Mouse (Mus musculus): ENCODE results near the gene Timp3. TPM values are rescaled to one million over a fixed set of nuclear protein-coding genes. Genes with fewer than 3 reads are reported as not detected.

Gene Timp3
- polyA plus RNA-seq, 1 experiment: 14.1 TPM

DNA sequence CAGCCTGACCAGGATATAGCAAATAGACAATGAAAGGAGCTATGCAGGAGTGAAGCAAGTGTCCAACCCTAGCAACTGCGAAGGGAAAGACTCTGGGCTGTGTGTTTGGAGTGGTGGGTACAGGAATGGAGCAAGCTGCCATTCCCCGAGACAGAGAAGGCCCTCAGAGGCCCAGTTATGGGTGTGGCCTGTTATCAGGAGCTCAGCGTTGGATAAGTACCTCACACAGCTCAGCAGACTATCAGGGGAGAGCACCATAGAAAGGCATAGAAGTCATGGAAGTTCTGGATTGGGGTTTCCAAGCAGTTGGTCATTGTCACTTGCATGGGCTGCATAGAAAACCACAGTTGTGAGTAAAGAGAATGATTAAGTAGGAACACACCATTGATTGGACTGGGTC, 32.8 kb downstream of the Timp3 start:
- TF ChIP-seq EP300 (IDR thresholded peaks at IDR 0.05; ENCODE audit: insufficient read depth, low read depth, low read length): no peak
- H3K27ac ChIP-seq (ENCODE audit: insufficient read depth, low read length): no peak overlapping the region
- no peak overlapping the region for H3K4me3 ChIP-seq (ENCODE audit: low read depth, low read length)
- H3K27me3 ChIP-seq (ENCODE audit: control insufficient read depth, insufficient read depth, low read length, poor library complexity, severe bottlenecking): no peaks in the 10 kb centered on the region
- H3K9me3 ChIP-seq (replicated peaks; ENCODE audit: control insufficient read depth, insufficient read depth, low read length, poor library complexity, severe bottlenecking): no peaks in the 10 kb centered on the region; the same call in 1 of the 2 replicates
- no peaks in the 10 kb centered on the region for H3K36me3 ChIP-seq (ENCODE audit: control insufficient read depth, insufficient read depth, low read length, poor library complexity, severe bottlenecking)
- H3K4me1 ChIP-seq (ENCODE audit: control insufficient read depth, insufficient read depth, low read length): no peaks in the 10 kb centered on the region
- H3K9ac ChIP-seq (ENCODE audit: low read depth, poor library complexity, severe bottlenecking): no peak overlapping the region

DNA sequence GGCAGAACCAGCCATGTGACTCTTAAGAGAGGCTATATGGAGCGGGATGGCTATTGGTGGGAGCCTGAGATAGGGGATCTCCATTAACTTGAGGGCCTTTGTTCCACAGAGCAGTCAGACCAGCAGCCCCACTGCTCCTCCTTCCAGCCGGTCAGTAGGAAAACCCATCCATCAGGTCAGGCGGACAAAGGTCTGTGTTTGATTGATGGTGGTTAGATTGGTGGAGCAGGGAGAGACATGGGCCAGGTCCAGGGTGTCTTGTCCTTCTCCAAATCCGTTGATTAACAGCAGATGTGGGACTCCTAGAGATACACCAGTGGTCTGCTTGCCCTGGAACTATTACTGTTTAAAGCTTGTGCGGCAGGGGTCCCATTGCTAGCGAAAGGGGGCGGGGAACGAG, 34.4 kb downstream of the Timp3 start:
- TF ChIP-seq CTCF (IDR thresholded peaks at IDR 0.05; ENCODE audit: low read depth, low read length) (no peak), EP300 (IDR thresholded peaks at IDR 0.05; ENCODE audit: insufficient read depth, low read depth, low read length) (no peak), POLR2A (IDR thresholded peaks at IDR 0.05; ENCODE audit: insufficient read depth, low read length) (no peak)
- Histone ChIP-seq H3K27ac (ENCODE audit: insufficient read depth, low read length) (no peak overlapping the region), H3K4me1 (ENCODE audit: control insufficient read depth, insufficient read depth, low read length) (peaks cover 5% of the 10 kb centered on the region), H3K4me3 (ENCODE audit: low read depth, low read length) (no peak overlapping the region), H3K36me3 (ENCODE audit: control insufficient read depth, insufficient read depth, low read length, poor library complexity, severe bottlenecking) (no peaks in the 10 kb centered on the region), H3K27me3 (ENCODE audit: control insufficient read depth, insufficient read depth, low read length, poor library complexity, severe bottlenecking) (no peaks in the 10 kb centered on the region), H3K9ac (ENCODE audit: low read depth, poor library complexity, severe bottlenecking) (no peak overlapping the region), H3K9me3 (replicated peaks; ENCODE audit: control insufficient read depth, insufficient read depth, low read length, poor library complexity, severe bottlenecking) (no peaks in the 10 kb centered on the region; the same call in 1 of the 2 replicates)

DNA sequence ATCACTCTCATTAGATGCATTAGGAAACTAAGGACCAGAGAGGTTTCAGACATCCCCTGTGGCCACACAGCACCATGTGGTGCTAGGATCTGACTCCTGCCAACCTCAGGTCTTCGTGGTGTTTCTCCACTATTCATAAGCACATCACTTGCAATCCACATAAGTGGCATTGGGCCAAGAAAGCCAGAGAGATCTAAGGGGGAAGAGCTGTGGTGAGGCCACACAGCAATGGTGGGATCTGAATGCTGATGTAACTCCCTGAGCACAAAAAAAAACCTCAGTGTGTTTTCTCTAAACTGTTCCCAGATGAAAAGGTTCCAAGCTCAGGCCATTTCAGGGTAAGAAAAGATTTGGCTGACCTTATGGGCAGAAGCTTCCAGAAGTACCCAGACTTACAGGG, 36.3 kb downstream of the Timp3 start:
- no peaks in the 10 kb centered on the region for H3K36me3 ChIP-seq (ENCODE audit: control insufficient read depth, insufficient read depth, low read length, poor library complexity, severe bottlenecking)
- no peaks in the 10 kb centered on the region; the same call in 1 of the 2 replicates for H3K9me3 ChIP-seq (replicated peaks; ENCODE audit: control insufficient read depth, insufficient read depth, low read length, poor library complexity, severe bottlenecking)
- no peak overlapping the region for H3K4me3 ChIP-seq (ENCODE audit: low read depth, low read length)
- TF ChIP-seq CTCF (IDR thresholded peaks at IDR 0.05; ENCODE audit: low read depth, low read length) (no peak), EP300 (IDR thresholded peaks at IDR 0.05; ENCODE audit: insufficient read depth, low read depth, low read length) (no peak), POLR2A (IDR thresholded peaks at IDR 0.05; ENCODE audit: insufficient read depth, low read length) (no peak)
- peaks cover 7% of the 10 kb centered on the region for H3K4me1 ChIP-seq (ENCODE audit: control insufficient read depth, insufficient read depth, low read length)
- H3K9ac ChIP-seq (ENCODE audit: low read depth, poor library complexity, severe bottlenecking): no peak overlapping the region
- no peaks in the 10 kb centered on the region for H3K27me3 ChIP-seq (ENCODE audit: control insufficient read depth, insufficient read depth, low read length, poor library complexity, severe bottlenecking)
- no peak overlapping the region for H3K27ac ChIP-seq (ENCODE audit: insufficient read depth, low read length)

DNA sequence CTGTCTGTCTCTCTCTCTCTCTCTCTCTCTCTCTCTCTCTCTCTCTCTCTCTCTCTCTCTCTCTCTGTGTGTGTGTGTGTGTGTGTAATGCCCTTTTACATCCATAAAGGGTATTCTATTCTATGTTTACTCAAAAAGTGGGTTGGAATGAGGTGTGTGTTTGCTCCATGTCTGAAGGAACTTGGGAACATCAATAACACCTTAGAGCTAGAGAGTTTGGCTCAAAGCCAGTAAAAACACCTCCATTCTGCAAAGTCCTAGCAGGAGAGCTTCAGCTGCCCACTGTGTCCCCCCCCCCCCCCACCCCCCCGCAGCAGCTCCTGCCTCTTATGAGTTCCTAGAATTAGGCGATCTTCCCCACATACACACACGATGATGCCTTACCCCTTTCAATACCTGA, 37.1 kb downstream of the Timp3 start:
- H3K4me1 ChIP-seq (ENCODE audit: control insufficient read depth, insufficient read depth, low read length): peaks cover 7% of the 10 kb centered on the region
- no peak for TF ChIP-seq EP300 (IDR thresholded peaks at IDR 0.05; ENCODE audit: insufficient read depth, low read depth, low read length)
- TF ChIP-seq POLR2A (IDR thresholded peaks at IDR 0.05; ENCODE audit: insufficient read depth, low read length): no peak
- TF ChIP-seq CTCF (IDR thresholded peaks at IDR 0.05; ENCODE audit: low read depth, low read length): no peak

DNA sequence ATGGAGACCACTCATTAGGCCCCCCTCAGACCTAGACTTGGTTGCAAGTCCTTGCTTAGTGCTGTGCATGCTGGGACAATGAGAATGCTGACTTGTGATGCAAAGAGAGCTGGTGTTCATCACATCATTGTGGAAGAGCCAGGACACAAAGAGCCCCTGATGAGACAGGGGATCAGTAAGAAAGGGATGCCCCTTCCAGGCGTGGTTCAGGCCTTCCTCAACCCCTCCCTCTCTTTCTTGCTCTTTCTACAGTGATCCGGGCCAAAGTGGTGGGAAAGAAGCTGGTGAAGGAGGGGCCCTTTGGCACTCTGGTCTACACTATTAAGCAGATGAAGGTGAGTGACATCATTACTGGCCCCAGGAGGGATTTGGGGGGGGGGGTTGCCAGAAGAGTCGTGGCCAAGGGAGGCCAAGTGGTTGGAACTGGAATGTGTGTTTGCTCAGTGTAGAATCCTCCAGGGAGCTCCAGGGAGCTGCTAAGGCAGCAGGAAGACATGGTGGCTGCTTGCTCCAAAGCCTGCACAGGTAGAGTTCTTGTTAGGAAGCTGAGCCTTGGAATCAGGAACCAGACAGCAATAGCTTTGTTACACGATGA, 38.0 kb downstream of the Timp3 start:
- no peaks in the 10 kb centered on the region for H3K27me3 ChIP-seq (ENCODE audit: control insufficient read depth, insufficient read depth, low read length, poor library complexity, severe bottlenecking)
- H3K27ac ChIP-seq (ENCODE audit: insufficient read depth, low read length): no peak overlapping the region
- H3K4me3 ChIP-seq (ENCODE audit: low read depth, low read length): no peak overlapping the region
- TF ChIP-seq CTCF (IDR thresholded peaks at IDR 0.05; ENCODE audit: low read depth, low read length) (no peak), EP300 (IDR thresholded peaks at IDR 0.05; ENCODE audit: insufficient read depth, low read depth, low read length) (no peak), POLR2A (IDR thresholded peaks at IDR 0.05; ENCODE audit: insufficient read depth, low read length) (no peak)
- H3K9ac ChIP-seq (ENCODE audit: low read depth, poor library complexity, severe bottlenecking): no peak overlapping the region
- peaks cover 7% of the 10 kb centered on the region for H3K4me1 ChIP-seq (ENCODE audit: control insufficient read depth, insufficient read depth, low read length)
- H3K36me3 ChIP-seq (ENCODE audit: control insufficient read depth, insufficient read depth, low read length, poor library complexity, severe bottlenecking): no peaks in the 10 kb centered on the region
- H3K9me3 ChIP-seq (replicated peaks; ENCODE audit: control insufficient read depth, insufficient read depth, low read length, poor library complexity, severe bottlenecking): no peaks in the 10 kb centered on the region; the same call in 1 of the 2 replicates

More for the DNA sequence above, 37.1 kb downstream of the Timp3 start:
- no peak overlapping the region for H3K27ac ChIP-seq (ENCODE audit: insufficient read depth, low read length)
- no peaks in the 10 kb centered on the region for H3K27me3 ChIP-seq (ENCODE audit: control insufficient read depth, insufficient read depth, low read length, poor library complexity, severe bottlenecking)
- no peak overlapping the region for H3K4me3 ChIP-seq (ENCODE audit: low read depth, low read length)
- no peaks in the 10 kb centered on the region; the same call in 1 of the 2 replicates for H3K9me3 ChIP-seq (replicated peaks; ENCODE audit: control insufficient read depth, insufficient read depth, low read length, poor library complexity, severe bottlenecking)
- H3K36me3 ChIP-seq (ENCODE audit: control insufficient read depth, insufficient read depth, low read length, poor library complexity, severe bottlenecking): no peaks in the 10 kb centered on the region
- H3K9ac ChIP-seq (ENCODE audit: low read depth, poor library complexity, severe bottlenecking): no peak overlapping the region

DNA sequence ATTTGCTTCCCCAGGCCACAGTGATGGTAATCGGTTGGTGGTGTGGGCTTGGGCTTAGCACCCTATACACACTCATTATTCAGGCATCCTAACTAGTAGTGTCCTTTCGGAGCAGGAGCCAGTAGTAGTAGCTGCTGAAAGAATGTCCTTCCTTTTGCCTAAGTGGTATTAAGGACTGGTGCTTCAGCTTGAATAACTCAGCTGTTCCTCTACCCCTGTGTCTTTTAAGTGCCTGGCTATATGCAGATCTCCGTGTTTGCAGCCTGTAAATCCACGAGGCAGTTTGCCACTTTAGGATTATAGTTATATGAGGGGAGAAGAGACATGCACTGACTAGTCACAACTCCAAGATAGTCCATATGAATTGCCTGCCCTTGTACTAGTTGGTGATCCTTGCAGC, 38.9 kb downstream of the Timp3 start:
- Histone ChIP-seq H3K4me3 (ENCODE audit: low read depth, low read length) (no peak overlapping the region), H3K9ac (ENCODE audit: low read depth, poor library complexity, severe bottlenecking) (no peak overlapping the region), H3K9me3 (replicated peaks; ENCODE audit: control insufficient read depth, insufficient read depth, low read length, poor library complexity, severe bottlenecking) (no peaks in the 10 kb centered on the region; the same call in 1 of the 2 replicates), H3K27me3 (ENCODE audit: control insufficient read depth, insufficient read depth, low read length, poor library complexity, severe bottlenecking) (no peaks in the 10 kb centered on the region), H3K36me3 (ENCODE audit: control insufficient read depth, insufficient read depth, low read length, poor library complexity, severe bottlenecking) (no peaks in the 10 kb centered on the region), H3K27ac (ENCODE audit: insufficient read depth, low read length) (no peak overlapping the region), H3K4me1 (ENCODE audit: control insufficient read depth, insufficient read depth, low read length) (peaks cover 7% of the 10 kb centered on the region)
- TF ChIP-seq EP300 (IDR thresholded peaks at IDR 0.05; ENCODE audit: insufficient read depth, low read depth, low read length) (no peak), POLR2A (IDR thresholded peaks at IDR 0.05; ENCODE audit: insufficient read depth, low read length) (no peak), CTCF (IDR thresholded peaks at IDR 0.05; ENCODE audit: low read depth, low read length) (no peak)

Data from ES-Bruce4 (cell line).